Mouse (Mus musculus): ENCODE measurements around the gene Map4k3. TPM values are rescaled to one million over a fixed set of nuclear protein-coding genes. Genes with fewer than 3 reads are reported as not detected.
A peak's percentile ranks its signal among the peaks of the same experiment; 100 is the strongest.

Gene Map4k3
- total RNA-seq (2014; rRNA removed) (22.9 and 23.6 TPM in 2 replicates), polyA plus RNA-seq (2012; rRNA removed) (5.6 and 5.7 TPM in 2 replicates)

DNA sequence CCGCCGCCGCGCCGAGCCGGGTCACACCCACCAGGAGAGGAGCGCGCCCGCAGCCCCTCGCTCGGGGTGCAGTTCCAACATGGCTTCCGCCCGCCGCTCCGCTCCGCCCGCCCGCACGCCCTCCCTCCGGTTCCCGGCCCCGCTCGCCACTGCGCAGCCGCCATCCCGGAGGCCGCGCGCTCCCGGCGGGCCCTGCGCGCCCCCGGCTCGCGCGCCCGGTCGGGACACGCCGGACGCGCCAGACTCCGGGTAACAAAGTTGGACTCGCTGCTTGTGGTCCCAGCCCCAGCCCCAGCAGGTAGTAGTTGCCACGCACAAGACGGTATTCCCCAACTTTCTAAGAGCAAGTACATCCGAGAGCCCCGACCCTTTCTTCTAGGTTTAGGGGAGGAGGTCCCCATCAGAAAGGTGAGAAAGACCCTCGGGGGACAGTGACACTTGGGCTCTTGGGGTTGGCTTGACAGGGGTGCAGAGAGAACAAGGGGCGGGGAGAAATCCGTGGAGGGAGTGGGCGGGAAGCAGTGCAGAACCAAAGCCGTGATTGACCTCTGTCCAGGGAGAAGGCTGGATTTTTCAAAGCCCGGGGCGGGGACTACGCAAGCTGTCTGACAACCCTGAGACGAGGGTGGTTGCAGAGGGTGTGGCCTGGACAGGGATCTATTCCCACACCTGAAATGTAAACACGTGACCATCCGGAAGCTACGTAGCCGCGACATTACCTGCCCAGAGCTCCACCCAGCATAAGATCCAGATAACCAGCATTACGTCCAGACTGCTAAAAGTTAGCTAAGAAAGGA lies at the start of gene Map4k3:
Gene Map4k3, minus strand, starts transcription at position 424 of the 797 bp plus-strand sequence.
- Histone ChIP-seq H3K79me2 (ENCODE audit: control insufficient read depth, insufficient read depth, low read length) (peaks cover 26% of the 10 kb centered on the region; the same call in 1 of the 2 replicates), H3K27ac (replicated peaks; ENCODE audit: insufficient read depth, low read depth, low read length) (peak within 1 kb of the TSS; percentile 97), H3K4me3 (ENCODE audit: insufficient read depth, low read depth, low read length) (peak within 1 kb of the TSS; percentile 72), H3K4me1 (ENCODE audit: control insufficient read depth, insufficient read depth, low read length) (peaks cover 5% of the 10 kb centered on the region), H3K36me3 (ENCODE audit: control insufficient read depth, insufficient read depth, low read length) (no peaks in the 10 kb centered on the region), H3K27me3 (ENCODE audit: control insufficient read depth, insufficient read depth, low read length) (no peaks in the 10 kb centered on the region), H3K9ac (ENCODE audit: low read depth, low read length) (peak within 1 kb of the TSS; percentile 97)
- WGBS, result under 1% methylated on average over 64 of the region's 64 CpGs
- peak; percentile 96 for DNase-seq (ENCODE audit: extremely low read depth, low read depth, low spot score)
- TF ChIP-seq CTCF (IDR thresholded peaks at IDR 0.05; ENCODE audit: low read depth, low read length) (no peak), POLR2A (IDR thresholded peaks at IDR 0.05; ENCODE audit: extremely low read depth, insufficient read depth, low read length) (0 out of 2 replicates have a peak, but pooled peaks have one; percentile 42)

DNA sequence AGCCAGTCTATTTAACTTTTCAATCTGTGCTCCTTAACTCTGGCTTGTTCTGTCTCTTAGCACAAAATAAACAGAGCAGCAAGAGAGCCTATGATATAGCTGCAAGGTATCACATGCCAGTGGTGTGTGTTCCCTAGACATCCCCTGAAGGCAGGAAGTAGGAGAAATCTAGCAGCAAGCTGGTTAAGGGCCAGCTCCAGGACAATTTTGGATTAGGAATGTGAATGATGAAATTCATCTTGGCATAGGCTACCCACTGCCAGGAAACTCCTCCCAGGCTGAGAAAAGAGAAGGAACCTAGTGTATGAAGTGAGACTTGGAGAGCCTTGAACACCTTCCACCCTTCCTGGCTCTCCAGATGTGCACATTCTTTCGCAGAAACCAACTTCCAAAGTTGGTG lies 49.3 kb upstream of the Map4k3 start:
- peak overlapping the region; percentile 63; the same call in 1 of the 2 replicates for H3K27ac ChIP-seq (replicated peaks; ENCODE audit: insufficient read depth, low read depth, low read length)
- no peak for TF ChIP-seq POLR2A (IDR thresholded peaks at IDR 0.05; ENCODE audit: extremely low read depth, insufficient read depth, low read length)
- no peak for TF ChIP-seq CTCF (IDR thresholded peaks at IDR 0.05; ENCODE audit: low read depth, low read length)
- no peak overlapping the region for H3K9ac ChIP-seq (ENCODE audit: low read depth, low read length)
- H3K4me1 ChIP-seq (ENCODE audit: control insufficient read depth, insufficient read depth, low read length), result peaks cover 7% of the 10 kb centered on the region
- 69% methylated on average over 1 of the region's 1 CpGs for WGBS
- H3K4me3 ChIP-seq (ENCODE audit: insufficient read depth, low read depth, low read length), result no peak overlapping the region
- no peaks in the 10 kb centered on the region for H3K36me3 ChIP-seq (ENCODE audit: control insufficient read depth, insufficient read depth, low read length)
- DNase-seq (ENCODE audit: extremely low read depth, low read depth, low spot score), result peak; percentile 85
- no peaks in the 10 kb centered on the region for H3K27me3 ChIP-seq (ENCODE audit: control insufficient read depth, insufficient read depth, low read length)
- no peaks in the 10 kb centered on the region for H3K79me2 ChIP-seq (ENCODE audit: control insufficient read depth, insufficient read depth, low read length)

DNA sequence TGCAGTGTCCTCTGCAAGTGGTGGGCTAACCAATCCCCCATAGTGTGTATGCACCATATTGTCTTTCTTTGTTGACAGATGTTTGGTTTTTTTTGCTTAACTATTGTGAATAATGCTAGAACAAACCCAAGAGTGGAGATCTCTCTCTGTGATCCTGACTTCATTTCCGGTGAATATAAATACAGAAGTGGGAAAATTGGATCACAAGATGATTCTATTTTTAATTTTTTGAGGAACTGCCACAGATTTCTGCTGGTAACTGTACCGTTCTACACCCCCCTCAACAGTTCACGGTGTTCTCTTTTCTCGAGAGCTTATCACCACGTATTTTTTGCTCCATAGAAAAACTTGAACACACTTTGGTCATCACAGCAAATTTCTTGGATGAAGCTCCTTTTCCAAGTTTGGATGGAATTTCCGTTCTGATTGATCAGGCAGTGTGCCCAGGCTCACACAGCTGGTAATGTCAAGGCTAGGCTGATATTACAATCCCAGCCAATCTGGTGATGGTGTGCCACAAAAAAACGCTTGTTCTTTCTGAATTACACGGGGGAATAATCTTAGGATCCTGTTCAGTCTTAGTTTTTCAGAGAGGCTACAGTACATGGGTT lies 47.0 kb upstream of the Map4k3 start:
- TF ChIP-seq POLR2A (IDR thresholded peaks at IDR 0.05; ENCODE audit: extremely low read depth, insufficient read depth, low read length) (no peak), CTCF (IDR thresholded peaks at IDR 0.05; ENCODE audit: low read depth, low read length) (no peak)
- peak; percentile 94 for DNase-seq (ENCODE audit: extremely low read depth, low read depth, low spot score)
- 8% methylated on average over 8 of the region's 8 CpGs for WGBS
- Histone ChIP-seq H3K27me3 (ENCODE audit: control insufficient read depth, insufficient read depth, low read length) (no peaks in the 10 kb centered on the region), H3K4me1 (ENCODE audit: control insufficient read depth, insufficient read depth, low read length) (peaks cover 8% of the 10 kb centered on the region), H3K9ac (ENCODE audit: low read depth, low read length) (no peak overlapping the region), H3K4me3 (ENCODE audit: insufficient read depth, low read depth, low read length) (no peak overlapping the region), H3K36me3 (ENCODE audit: control insufficient read depth, insufficient read depth, low read length) (no peaks in the 10 kb centered on the region), H3K27ac (replicated peaks; ENCODE audit: insufficient read depth, low read depth, low read length) (peak overlapping the region; percentile 66), H3K79me2 (ENCODE audit: control insufficient read depth, insufficient read depth, low read length) (no peaks in the 10 kb centered on the region)

DNA sequence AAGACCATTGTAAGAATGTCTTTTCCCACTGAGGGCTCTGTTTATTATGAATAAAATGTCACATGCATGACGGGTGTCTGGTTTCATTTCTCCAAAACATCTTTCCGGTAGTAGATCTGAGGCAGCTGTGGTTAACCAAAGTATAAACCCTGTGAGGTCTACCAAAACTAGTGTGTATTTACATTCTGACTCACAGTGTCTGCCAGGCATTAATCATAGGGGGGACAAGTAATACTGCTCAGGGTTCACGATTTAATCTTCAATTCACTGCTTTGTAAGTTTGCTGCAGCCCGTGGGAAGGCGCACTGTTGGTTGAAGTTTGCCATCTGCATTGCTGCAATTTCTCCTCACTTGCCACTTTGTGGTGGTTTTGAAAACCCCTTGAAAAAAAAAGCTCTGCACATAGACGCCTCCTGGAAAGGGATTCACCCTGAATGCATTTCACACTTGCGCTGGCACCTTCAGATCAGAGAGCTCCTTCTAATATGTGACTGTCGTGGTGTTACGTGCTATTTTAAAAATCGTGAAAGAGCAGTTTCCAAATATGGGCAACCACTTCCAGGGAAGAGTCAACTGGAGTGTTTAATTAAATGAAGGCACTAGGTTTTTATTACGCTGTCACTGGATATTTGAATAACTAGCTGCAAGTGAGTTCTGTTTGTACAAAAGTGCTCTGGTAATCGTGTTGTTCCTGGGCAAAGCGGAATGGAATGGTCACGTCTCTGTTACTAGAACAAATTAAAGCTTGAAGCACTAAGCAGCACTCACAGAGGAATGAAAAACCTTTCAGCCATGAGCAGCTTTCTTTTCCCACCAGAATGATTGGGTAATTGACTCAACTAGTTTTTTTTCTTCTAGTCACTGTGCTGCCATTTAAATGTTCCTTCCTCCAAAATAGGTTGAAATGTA lies 44.5 kb upstream of the Map4k3 start:
- Histone ChIP-seq H3K79me2 (ENCODE audit: control insufficient read depth, insufficient read depth, low read length) (no peaks in the 10 kb centered on the region), H3K36me3 (ENCODE audit: control insufficient read depth, insufficient read depth, low read length) (no peaks in the 10 kb centered on the region), H3K27ac (replicated peaks; ENCODE audit: insufficient read depth, low read depth, low read length) (no peak overlapping the region; the same call in 1 of the 2 replicates), H3K27me3 (ENCODE audit: control insufficient read depth, insufficient read depth, low read length) (no peaks in the 10 kb centered on the region), H3K4me3 (ENCODE audit: insufficient read depth, low read depth, low read length) (no peak overlapping the region), H3K9ac (ENCODE audit: low read depth, low read length) (no peak overlapping the region), H3K4me1 (ENCODE audit: control insufficient read depth, insufficient read depth, low read length) (peaks cover 8% of the 10 kb centered on the region)
- TF ChIP-seq CTCF (IDR thresholded peaks at IDR 0.05; ENCODE audit: low read depth, low read length), result no peak
- no peak for TF ChIP-seq POLR2A (IDR thresholded peaks at IDR 0.05; ENCODE audit: extremely low read depth, insufficient read depth, low read length)
- DNase-seq (ENCODE audit: extremely low read depth, low read depth, low spot score), result peak; percentile 18
- WGBS, result 80% methylated on average over 14 of the region's 14 CpGs

DNA sequence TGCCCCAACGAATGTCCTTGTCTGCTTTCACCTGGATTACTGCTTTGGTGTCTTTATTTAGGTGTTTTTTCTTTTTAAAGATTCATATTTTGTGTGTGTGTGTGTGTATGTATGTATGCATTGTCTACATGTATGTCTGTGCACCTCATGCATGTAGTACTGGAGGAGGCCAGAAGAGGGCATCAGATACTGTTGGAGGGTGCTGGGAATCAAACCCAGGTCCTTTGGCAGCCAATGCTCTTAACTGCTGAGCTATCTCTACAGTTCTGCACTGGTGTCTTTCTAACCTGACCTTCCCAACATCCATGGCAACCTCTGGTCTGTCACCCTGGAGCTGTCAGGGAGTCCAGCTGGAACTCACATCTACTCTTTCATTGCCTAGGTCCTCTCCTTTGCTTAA lies 41.8 kb upstream of the Map4k3 start:
- 87% methylated on average over 1 of the region's 1 CpGs for WGBS
- Histone ChIP-seq H3K79me2 (ENCODE audit: control insufficient read depth, insufficient read depth, low read length) (no peaks in the 10 kb centered on the region), H3K36me3 (ENCODE audit: control insufficient read depth, insufficient read depth, low read length) (no peaks in the 10 kb centered on the region), H3K4me3 (ENCODE audit: insufficient read depth, low read depth, low read length) (no peak overlapping the region), H3K27ac (replicated peaks; ENCODE audit: insufficient read depth, low read depth, low read length) (no peak overlapping the region), H3K27me3 (ENCODE audit: control insufficient read depth, insufficient read depth, low read length) (no peaks in the 10 kb centered on the region), H3K9ac (ENCODE audit: low read depth, low read length) (no peak overlapping the region), H3K4me1 (ENCODE audit: control insufficient read depth, insufficient read depth, low read length) (peaks cover 2% of the 10 kb centered on the region; the same call in 1 of the 2 replicates)
- DNase-seq (ENCODE audit: extremely low read depth, low read depth, low spot score), result no peak
- TF ChIP-seq CTCF (IDR thresholded peaks at IDR 0.05; ENCODE audit: low read depth, low read length) (no peak; the same call in 1 of the 2 replicates), POLR2A (IDR thresholded peaks at IDR 0.05; ENCODE audit: extremely low read depth, insufficient read depth, low read length) (no peak)

Data from liver, adult 2 months (tissue).